ENCODE assay signal across 31 mouse cellular contexts in genomic region chrX:139854795-139855194, GRCm38 (mm10). TPM values are rescaled to one million over a fixed set of nuclear protein-coding genes. Genes with fewer than 3 reads are reported as not detected.
"Had no signal": no experiment of that assay in that cellular context is flagged by ENCODE, and none has a peak within 500 bp of the region (broad histone marks: within the 10 kb centered on the region; RNA-seq: fewer than 3 reads in every experiment).

No protein-coding gene starts in this region.

- H3K4me1 ChIP-seq: embryonic facial prominence, embryonic 10.5 days; embryonic facial prominence, embryonic 12.5 days; embryonic facial prominence, embryonic 13.5 days; embryonic facial prominence, embryonic 15.5 days; forebrain, embryonic 10.5 days; forebrain, embryonic 12.5 days; forebrain, embryonic 13.5 days; forebrain, embryonic 15.5 days had no signal

- ATAC-seq: forebrain, embryonic 13.5 days; forebrain, embryonic 14.5 days; forebrain, embryonic 15.5 days; forebrain, embryonic 16.5 days; forebrain, postnatal 0 days had no signal

- H3K27ac ChIP-seq: embryonic facial prominence, embryonic 10.5 days; embryonic facial prominence, embryonic 12.5 days; embryonic facial prominence, embryonic 13.5 days; embryonic facial prominence, embryonic 15.5 days; forebrain, embryonic 10.5 days; forebrain, embryonic 12.5 days; forebrain, embryonic 13.5 days; forebrain, embryonic 15.5 days; gastrocnemius, adult 2 months; heart, adult 2 months had no signal

- H3K4me3 ChIP-seq: embryonic facial prominence, embryonic 10.5 days; embryonic facial prominence, embryonic 12.5 days; embryonic facial prominence, embryonic 13.5 days; embryonic facial prominence, embryonic 15.5 days; erythroblast, embryonic 14.5 days; forebrain, embryonic 10.5 days; forebrain, embryonic 12.5 days; forebrain, embryonic 13.5 days; forebrain, embryonic 15.5 days; gastrocnemius, adult 2 months; heart, adult 2 months had no signal

- H3K9me3 ChIP-seq: embryonic facial prominence, embryonic 10.5 days; embryonic facial prominence, embryonic 12.5 days; embryonic facial prominence, embryonic 13.5 days; embryonic facial prominence, embryonic 15.5 days; forebrain, embryonic 10.5 days; forebrain, embryonic 12.5 days; forebrain, embryonic 13.5 days; forebrain, embryonic 15.5 days had no signal

- H3K36me3 ChIP-seq: embryonic facial prominence, embryonic 10.5 days; embryonic facial prominence, embryonic 12.5 days; embryonic facial prominence, embryonic 13.5 days; embryonic facial prominence, embryonic 15.5 days; forebrain, embryonic 10.5 days; forebrain, embryonic 12.5 days; forebrain, embryonic 15.5 days had no signal

- H3K4me2 ChIP-seq: embryonic facial prominence, embryonic 12.5 days; embryonic facial prominence, embryonic 13.5 days; embryonic facial prominence, embryonic 15.5 days; forebrain, embryonic 12.5 days; forebrain, embryonic 13.5 days; forebrain, embryonic 15.5 days had no signal

- H3K27me3 ChIP-seq: embryonic facial prominence, embryonic 12.5 days; embryonic facial prominence, embryonic 15.5 days; forebrain, embryonic 12.5 days; forebrain, embryonic 13.5 days; forebrain, embryonic 15.5 days had no signal

- DNase-seq: cerebellum, adult 9-10 months; cerebellum, adult 9-11 months; cerebellum, postnatal 10 days; cerebellum, postnatal 14 days; cerebellum, postnatal 25 days; cerebellum, postnatal 36 days; embryo, embryonic 11 days; forebrain, postnatal 0 days; gastrocnemius, adult 2 months; gastrocnemius, postnatal 10 days; gastrocnemius, postnatal 14 days; gastrocnemius, postnatal 25 days; gastrocnemius, postnatal 36 days; heart, adult 11 months; heart, adult 18-20 months; heart, adult 2 months had no signal

- H3K9ac ChIP-seq: embryonic facial prominence, embryonic 12.5 days; embryonic facial prominence, embryonic 13.5 days; embryonic facial prominence, embryonic 15.5 days; forebrain, embryonic 12.5 days; forebrain, embryonic 13.5 days; forebrain, embryonic 15.5 days; forebrain, postnatal 0 days had no signal

RNA-seq across cellular contexts. Expression of gene Cldn2, which starts 54.2 kb away (rescaled TPM):
- total RNA-seq: common myeloid progenitor, adult 5-6 weeks; gastrocnemius, adult 2 months; gastrocnemius, postnatal 25 days; gastrocnemius, postnatal 36 days; granulocyte monocyte progenitor cell, adult 5-6 weeks; heart, adult 18-20 months; heart, adult 2 months; heart, adult 8-10 months had no signal
- polyA plus RNA-seq: embryonic facial prominence, embryonic 11.5 days; embryonic facial prominence, embryonic 13.5 days; erythroblast, embryonic 14.5 days had no signal
